Mouse (Mus musculus): ENCODE measurements around the gene Dop1b.

Gene Dop1b

DNA sequence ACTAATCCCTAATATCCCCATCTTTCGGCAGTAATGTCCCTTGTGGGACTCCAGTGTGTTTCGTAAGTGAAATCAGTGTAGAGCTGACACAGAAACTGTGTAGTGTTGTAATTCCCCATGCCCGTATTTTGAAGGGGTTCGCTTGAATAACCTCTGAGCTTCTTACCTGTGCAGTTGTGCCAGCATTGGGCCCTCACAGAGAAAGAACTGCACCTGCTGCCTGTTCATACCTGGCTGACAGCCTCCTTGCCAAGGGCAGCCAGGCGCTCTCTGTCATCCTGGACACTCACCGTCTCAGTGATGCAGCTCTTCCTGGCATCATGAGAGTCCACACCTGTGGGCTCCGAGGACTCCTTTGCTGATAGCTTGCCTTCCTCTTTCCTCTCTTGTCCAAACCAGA lies 1.3 kb downstream of the Dop1b start:
- DNase-seq (ENCODE audit: low spot score in 2 of 2): no peak

DNA sequence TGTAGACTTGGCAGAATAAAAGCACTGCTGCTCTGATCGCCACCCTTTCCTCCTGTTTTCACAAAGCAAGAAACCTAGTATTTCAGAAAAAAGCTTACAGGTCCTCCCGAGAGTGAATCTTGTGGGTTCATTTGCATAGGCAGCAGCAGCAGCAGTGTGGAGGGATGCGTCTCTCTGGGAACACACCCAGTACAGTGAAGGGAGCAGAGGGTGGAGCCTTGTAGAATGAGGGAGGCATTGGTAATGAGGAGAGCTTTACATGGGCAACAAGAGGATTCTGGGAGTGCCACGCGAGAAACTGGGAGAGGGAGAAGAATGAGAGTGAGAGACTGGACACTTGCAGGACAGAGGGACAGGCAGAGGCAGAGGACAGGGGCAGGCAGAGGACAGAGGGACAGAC lies 2.7 kb downstream of the Dop1b start:
- no peak for DNase-seq (ENCODE audit: low spot score in 2 of 2)

DNA sequence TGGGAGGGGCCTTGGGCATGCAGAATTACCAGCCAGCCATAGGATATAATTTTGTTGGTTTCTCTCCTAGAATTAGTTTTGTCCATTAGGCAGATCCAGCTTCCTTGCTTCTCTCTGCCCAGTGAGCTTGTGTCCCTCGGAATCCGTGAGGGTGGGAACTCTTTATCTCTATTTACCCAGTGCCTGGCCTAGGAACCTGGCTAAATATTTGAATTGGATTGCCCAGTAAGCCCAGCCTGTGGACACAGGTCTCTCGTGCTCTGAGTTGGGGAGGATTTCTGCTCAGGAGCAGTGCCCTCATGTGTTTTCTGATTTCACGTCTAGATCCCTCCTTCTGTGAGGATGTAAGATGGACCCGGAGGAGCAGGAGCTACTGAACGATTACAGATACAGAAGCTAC lies 4.1 kb downstream of the Dop1b start:
- no peak for DNase-seq (ENCODE audit: low spot score in 2 of 2)

DNA sequence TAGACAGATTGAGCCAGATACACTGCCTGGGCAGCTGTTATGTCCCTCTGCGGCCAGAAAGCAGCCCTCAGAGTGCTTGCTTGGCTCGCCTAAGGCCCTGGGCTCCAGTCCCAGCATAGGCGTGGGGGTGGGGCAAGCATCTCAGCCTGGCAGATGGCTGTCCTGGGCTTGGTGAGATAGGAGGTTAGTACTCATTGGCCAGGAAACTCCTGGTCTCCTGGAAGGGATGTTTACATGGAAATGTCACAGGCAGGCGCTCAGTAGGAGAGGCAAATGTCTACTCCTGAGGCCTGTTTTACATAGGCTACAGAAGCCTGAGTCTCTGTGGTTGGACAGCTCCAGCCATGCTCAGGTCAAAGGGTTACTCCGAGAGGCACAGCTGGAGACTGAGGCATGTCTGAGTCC lies 5.6 kb downstream of the Dop1b start:
- peak in 1 of 2 experiments; percentile 69 for DNase-seq (ENCODE audit: low spot score in 2 of 2)

DNA sequence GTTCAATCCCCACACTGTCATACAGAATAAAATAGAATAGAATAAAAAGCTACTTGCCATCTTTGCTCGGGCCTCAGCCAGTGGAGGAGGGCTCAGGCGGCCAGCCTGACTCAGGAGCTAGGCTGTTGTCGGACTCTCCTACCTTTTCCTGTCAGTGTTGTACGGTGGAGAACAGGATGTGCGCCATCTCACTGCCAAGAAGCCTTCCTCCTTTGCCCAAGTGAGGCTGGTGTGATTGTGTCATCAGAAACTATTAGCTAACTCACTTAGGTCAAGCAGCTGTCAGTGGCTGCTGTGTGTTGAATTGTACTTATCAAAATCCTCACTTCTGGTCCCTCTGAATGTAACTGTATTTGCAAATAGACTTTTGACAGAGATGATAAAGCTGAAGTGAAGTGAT lies 10.1 kb downstream of the Dop1b start:
- no peak for DNase-seq (ENCODE audit: low spot score in 2 of 2)

DNA sequence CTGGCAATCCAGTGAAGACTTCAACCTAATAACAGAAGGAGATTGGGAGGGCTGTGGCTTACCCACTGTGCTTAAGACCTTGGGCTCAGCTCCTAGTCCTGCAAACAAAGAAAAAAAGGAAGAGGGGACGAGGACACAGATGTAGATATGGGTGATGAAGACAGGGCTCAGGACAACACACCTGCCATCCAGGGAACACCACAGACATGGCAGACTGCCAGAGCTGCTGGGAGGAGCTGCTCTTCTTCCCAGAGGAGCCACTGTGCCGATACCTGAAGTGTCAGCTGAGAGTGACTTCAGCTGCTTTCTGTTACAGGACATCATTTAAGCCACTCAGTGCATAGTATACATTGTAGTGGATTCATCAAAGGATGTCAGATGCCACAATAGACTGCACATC lies 10.8 kb downstream of the Dop1b start:
- no peak for DNase-seq (ENCODE audit: low spot score in 2 of 2)

DNA sequence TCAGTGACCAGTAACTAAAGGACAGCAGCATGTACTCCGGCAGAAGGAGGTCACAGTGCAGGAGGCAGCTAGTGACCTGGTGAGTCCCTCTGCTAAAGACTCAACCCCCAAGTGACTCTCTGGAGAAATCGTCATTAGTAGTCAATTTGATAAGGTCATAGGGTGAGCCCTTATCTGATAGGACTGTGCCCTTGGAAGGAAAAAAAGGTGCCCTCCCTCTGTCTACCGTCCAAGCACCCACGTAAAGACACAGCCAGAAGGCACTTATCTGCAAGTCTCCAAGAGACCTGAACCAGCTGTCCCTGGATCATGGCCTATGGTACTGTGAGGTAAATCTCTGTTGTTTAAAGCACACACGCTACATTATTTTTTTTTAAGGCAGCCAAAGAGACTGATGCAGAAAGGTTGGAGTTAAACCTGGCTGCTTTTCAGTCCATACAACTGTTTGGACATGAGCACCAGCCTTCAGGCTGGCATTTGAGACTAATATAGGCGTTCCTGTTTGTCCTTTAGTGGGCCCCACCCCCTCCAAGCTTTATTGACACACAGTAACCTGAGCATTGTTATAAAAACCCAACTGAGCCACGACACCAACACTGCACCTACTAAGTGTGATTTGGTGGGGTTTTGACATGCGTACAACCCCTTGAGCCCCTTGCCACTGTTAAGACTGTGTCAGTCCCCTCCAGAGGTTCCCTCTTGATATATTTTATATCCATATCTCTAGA lies 13.9 kb downstream of the Dop1b start:
- no peak for DNase-seq (ENCODE audit: low spot score in 2 of 2)

DNA sequence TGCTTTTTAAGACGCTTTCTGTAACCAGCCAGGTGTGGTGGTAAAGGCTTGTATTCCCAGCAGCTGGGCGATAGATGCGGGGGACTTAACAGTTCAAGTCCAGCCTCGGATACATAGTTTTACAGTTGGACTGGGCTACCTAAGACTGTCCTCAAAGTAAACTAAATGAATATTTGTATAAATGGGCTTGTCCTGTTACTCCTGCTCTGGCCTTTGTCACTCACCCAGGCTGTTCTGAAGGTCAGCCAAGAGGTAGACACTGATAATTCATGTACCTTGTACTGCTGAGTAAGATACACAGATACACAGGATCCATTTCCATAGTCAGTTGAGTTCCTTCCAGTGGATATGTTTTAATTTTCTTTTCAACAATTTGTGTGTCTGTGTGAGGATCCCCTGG lies 14.5 kb downstream of the Dop1b start:
- DNase-seq (ENCODE audit: low spot score in 2 of 2): no peak

DNA sequence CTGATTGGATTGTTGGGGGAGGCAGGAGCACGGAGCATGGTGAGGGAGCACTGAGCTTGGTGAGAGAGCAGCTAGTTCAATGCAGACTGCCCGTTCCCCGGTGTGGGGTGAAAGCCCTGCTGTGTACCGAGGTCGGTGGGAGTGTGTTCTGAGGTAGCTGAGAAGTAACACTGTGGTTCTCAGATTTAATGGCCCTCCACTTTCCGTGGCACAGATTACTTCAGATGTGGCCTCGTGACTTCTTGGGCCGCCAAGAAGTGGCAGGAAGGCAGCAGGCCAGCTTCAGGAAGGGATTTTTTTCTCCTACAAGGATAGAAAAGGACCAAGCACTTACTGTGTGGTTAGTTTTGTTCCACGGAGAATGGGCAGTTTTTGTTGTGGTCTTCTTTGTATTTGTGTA lies 17.0 kb downstream of the Dop1b start:
- no peak for DNase-seq (ENCODE audit: low spot score in 2 of 2)

DNA sequence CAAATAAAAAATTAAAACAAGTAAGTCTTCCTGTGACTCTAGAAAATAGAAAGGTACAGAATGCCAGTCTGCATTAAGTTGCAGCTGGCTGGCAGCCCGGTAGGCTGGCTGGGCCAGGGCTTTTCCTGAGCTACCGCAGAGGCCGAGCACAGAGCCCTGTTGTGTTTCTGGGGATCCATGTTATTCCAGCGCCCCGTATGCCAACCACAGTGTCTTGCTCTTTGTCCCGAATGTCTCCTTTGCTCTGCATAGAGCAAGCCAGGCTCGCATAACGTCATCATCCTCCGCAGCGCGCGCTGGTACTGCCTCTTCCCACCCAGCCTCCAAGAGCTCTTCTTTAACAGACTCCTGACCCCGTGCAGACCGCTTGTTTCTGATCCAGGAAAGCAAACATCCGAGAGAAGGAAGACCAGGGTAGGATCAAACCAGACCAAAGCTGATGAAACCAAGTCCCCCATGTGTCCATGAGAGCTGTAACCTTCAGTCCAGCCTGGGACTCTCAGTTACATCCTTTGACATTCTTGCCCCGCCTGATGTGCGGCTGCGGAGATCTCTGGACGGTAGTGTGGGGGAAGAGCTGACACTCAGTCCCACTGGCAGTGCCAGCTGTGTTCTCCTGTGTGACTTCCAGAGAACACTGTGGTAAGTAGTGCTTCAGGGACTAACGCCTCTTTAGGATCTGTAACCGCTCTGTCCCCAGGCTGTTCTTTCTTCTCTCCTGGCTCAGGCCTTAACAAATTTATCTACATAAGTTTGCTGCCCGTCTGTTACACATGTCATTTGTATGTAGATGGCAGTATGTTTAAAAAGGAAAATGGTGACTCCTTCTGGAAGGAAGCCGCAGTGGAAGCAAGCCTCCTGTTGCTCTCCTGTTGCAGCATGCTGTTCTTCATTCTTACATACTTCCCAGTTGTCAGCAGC lies 18.4 kb downstream of the Dop1b start:
- peak in 1 of 2 experiments; percentile 64 for DNase-seq (ENCODE audit: low spot score in 2 of 2)

DNA sequence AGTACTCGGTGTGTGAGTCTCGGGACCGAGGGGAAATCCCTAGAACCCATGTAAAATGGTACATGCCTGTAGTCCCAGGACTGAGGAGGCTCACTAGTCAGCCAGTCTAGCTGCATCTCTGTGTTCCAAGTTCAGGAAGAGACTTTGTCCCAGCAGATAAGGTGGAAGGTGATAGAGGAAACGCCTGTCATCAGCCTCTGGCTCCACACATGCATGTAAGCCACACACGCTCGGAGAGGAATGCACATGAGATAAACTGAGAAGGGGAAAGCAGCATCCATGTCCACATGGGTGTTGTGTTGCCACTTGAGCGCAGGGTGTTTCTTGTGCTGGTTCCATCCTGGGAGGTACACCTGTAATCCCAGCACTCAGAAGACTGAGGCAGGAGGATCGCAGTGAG lies 19.6 kb downstream of the Dop1b start:
- DNase-seq (ENCODE audit: low spot score in 2 of 2): no peak

DNA sequence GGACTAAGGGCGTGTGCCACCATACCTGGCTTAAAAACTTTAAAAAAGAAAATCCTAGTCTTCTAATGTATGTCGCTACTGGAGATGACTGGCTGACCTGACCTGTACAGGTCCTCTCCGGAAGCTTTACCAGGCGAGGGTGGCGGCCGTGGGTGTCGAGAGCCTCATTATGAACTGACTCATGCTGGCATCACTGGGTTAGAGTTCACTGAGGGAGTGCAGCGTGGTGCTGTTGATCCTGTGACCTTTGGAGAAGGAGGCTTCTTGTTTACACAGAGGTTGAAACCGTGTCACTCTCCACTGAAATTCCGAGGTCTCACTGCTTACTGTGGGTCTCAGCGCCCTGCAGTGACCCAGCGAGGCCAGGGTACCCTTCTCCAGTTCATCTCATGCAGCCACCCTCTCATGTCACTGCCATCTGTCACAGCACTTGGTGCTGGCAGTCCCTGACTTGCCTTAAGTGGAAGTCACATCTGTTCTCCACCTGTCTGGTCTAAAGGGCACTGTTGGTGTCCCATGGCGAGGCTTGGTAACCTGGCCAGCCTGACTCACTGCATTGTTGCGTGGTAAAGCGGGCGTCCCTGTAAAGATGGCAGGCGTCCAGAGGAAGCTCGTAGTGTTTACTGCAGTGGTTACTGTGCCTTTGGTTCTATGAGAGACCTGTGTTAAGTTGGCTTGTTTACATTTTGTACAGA lies 21.3 kb downstream of the Dop1b start:
- DNase-seq (ENCODE audit: low spot score in 2 of 2): no peak

DNA sequence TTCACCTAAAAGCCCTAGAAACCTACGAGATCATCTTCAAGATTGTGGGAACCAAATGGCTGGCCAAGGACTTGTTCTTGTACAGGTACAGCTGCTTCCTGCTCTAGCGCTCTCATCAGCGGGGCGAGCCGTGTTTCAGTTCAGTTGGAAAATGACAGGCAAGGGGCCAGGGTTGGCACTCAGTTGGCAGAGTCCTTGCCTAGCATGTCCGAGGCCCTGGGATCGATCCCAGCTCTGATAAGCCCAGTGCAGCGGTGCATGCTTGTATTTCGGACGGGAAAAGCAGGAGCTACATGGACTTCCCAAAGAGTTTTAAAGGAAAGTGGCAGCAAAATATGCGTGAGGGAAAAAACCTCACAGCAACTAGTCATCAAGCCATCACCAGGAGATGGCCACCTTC lies 27.5 kb downstream of the Dop1b start:
- DNase-seq (ENCODE audit: low spot score in 2 of 2): no peak

DNA sequence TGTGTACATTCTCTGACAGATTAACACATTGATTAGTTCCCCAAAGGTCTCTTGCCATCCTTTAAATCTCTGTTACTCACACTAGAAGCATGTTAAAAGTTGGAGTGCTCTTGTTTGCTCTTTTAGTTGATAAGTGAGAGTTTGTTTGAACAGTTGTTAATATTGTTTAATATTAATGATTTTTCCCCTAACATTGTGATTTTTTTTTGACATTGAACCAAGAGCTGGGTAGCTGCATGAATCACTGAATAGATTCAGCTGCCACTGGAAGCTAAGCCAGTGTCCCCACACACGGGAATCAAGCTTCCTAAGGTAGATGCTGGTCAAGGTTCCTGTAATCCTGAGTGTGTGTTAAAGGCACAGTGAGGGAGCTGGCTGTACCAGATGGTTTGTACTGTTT lies 31.2 kb downstream of the Dop1b start:
- DNase-seq (ENCODE audit: low spot score in 2 of 2): no peak

DNA sequence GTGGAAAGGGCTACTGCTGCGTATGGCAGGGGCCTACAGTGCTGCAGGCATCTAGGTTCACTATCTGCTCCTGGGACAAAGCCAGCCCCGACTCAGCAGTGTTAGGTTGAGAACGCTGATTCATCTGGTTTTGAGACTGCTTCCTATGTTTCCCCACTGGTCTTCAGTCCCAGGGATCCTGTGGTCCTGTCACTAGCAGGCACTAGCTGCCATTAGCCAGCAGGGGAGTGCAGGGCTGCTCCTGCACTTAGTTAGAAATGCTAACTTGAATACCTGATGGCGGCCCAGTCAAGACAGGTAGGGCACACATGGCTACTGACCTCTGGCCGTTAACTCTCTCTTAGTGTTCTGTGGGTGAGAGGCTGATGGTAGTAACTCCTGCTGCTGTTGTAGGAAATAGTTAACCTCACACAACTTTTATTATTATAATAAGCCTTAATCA lies 32.4 kb downstream of the Dop1b start:
- no peak for DNase-seq (ENCODE audit: low spot score in 2 of 2)

DNA sequence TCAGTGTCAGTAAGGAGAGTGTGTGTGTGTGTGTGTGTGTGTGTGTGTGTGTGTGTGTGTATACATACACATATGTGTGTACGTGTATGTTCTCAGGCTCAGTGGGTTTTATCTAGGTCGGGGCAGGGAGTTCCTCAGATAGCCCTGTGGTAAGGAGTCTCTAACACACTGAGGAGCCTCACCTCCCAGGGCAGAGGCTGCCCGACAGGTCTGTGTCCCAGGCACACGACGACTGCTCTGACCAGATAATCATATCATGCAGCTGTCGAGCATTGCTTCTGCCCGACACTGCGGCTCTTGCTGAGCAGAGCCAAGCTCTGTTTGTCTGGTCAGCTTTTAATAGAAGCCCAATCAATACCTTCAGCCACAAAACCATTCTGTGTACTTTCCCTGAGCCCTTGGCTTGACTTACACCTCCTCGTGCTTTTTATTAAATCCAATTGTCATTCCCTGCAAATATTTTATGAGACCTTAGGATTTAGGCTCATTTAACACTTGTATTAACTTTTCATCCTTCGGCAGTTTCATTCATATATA lies 33.2 kb downstream of the Dop1b start:
- DNase-seq (ENCODE audit: low spot score in 2 of 2): no peak

DNA sequence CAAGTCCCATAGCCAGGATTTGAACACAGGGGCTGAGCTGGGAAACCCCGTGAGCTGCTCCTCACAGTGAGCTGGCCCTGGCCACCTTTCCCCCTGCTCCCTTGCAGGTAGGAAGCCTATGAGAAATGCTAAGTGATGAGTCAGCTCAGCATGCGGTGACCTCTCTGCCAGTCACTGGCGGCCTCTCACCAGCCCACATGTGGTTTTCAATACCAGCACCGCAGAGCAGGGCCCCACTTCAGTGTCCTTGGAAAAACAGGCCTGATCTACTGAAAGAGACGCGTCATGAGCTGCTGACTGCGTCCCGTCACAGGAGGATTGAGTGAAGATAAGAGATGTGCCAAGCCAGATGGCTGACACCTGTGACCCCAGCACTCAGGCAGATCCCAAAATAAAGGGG lies 34.7 kb downstream of the Dop1b start:
- DNase-seq (ENCODE audit: low spot score in 2 of 2): no peak

DNA sequence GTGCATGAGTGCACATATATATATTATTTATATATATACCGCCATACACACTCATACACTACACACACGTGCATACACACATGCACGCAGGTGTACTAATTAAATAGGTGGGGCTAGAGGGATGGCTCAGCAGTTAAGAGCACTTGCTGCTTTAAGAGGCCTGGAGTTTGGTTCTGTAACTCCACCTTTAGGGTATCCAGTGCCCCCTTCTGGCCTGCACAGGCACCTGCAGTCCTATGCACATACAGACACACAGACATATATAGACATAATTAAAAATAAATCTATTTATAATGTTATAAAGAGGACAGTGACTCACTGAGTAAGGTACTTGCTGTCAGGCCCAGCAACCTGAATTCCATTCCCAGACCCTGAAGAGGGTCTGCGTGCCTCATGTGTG lies 35.3 kb downstream of the Dop1b start:
- no peak for DNase-seq (ENCODE audit: low spot score in 2 of 2)

DNA sequence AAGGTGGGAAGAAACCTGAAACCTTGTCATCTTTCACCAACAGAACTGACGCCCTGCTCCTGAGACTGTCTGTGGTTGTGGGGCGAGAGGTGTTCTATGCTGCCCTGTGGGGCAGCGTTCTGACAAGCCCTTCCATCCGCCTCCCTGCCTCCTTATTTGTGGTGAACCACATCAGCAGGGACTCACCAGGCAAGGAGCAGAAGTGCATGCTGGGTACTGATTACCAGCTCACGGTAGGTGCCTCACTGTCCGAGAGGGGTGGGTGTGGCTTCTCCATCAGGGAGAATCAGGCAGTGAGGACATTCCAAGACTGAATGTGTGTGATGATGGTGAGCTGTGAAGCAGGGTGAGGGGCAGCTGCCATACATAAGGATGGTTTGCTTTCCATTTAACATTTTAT lies 35.7 kb downstream of the Dop1b start:
- no peak for DNase-seq (ENCODE audit: low spot score in 2 of 2)

DNA sequence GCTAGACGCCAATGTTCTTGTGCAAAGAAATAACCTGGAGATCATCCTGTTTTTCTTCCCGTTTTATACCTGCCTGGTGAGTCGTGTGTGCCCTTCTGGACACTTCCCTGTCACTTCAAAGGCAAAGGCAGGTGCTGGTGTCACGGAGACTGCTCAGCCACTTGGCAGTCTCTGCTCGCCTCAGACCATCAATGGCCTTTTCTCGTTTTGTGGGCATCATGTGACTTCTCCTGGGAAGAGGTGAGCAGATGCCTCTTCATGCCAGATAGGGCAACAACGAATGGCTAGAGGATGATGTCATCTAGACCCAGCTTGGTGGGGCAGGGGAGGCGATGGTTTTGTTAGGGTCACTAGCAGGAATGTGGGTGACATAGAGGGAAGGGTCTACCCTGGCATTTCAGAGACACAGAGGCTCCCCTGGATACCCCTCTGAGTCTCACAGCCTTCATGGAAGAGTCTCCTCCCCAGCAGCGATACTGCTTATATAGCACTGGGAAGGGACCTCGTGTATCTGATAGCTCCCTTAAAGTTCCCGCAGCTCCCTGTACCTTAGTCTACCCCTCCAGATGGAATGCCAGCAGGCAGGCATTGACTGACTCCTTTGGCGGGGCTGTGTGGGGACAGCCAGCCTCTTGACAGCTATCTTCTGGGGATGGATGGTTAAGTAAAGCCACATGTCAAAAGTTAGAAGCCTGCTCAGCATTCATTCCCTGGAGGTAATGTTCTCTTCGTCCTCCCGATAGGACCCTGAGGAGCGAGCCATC lies 37.6 kb downstream of the Dop1b start:
- DNase-seq (ENCODE audit: low spot score in 2 of 2): no peak

DNA sequence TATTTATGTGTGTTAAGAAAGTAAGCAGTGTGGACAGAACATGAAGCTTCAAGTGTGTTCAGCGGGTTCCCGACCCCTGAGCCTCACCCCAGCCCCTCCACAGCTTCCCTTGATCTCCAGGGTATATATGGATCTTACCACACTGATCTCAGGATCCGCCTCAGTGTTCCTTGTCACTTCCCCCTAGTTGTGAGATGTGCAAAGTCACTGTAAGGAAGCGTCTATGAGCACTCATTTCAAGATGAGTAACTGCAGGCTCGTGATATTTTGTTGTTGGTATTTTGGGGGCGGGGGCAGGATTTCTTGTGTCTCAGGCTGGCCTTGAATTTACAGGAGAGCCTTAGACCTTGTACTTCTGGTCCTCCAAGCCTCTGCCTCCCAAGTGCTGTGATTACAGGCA lies 38.8 kb downstream of the Dop1b start:
- no peak for DNase-seq (ENCODE audit: low spot score in 2 of 2)

DNA sequence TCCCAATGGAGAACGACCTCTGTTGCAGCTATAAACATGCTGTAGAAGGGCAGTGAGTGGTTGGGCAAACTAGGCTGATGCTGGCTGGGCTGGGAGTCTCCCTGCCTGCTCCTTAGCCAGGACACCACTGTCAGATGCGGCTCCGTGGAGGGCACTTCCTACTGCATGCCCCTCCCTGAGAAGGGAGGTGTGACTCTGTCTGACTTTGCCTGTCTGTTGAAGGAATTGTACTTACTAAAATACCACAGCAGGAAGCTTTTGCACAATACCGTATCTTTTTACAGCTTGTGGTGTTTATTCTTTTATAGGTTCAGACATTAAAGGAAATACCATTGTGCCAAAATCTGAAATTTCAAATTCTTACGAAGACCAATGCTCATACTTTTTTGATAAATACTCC lies 40.1 kb downstream of the Dop1b start:
- no peak for DNase-seq (ENCODE audit: low spot score in 2 of 2)

Data from left cerebral cortex, adult 9 months (tissue).